Mouse (Mus musculus) spleen, adult 18-20 months (tissue): Measurements from ENCODE around the gene Olfr1029.
"Not testable (repeated sequence)": the region's sequence is repeated elsewhere in the genome, so short reads cannot be mapped to it uniquely, and the experiment has no call there.

Experiments
- DNase-seq, 2 experiments: peaks; one replicate each; pipeline ENCODE4 v3.0.0; 2022; ENCODE audit warnings: mixed read lengths in 2 of 2

Olfr1029 gene

DNA sequence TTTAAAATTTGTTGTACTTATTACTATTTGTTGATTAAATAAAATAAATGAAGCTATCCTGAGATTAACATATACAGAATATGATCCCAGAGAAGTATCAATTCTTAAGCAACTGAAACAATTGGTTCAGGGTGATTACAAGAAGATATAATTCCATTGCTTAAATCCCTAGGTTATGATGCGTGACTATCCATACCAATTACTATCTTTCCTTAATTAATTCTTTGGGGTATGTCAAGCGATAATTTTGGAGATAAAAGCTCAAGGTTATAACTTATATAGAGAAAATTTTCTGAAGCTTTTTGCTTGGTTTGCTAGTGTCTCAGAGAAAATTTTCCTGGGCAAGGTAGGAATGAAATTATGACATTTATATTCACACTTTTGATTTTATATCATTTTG is at the start of gene Olfr1029:
Olfr1029 (plus strand) TSS at position 301 of the 400 bp plus-strand sequence.
- DNase-seq: no peak

DNA sequence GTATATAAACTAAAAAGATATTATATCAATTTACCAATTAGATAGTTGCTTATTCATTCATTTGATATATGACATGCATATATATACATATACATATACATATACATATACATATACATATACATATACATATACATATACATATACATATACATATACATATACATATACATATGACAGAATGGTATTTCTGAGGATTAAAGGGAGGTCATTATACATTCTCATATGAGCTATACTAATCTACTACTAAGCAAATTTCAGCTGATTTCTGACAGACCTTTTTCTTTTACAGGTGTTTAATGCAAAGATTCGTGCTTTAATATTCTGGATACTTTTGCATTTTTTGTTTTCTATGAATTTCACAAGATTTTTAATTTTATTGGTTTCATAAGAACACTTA is 23.6 kb upstream of the Olfr1029 start, which contains the start of gene Olfr1028:
Olfr1028 (plus strand) TSS at position 301 of the 400 bp plus-strand sequence.
- DNase-seq: no peak

DNA sequence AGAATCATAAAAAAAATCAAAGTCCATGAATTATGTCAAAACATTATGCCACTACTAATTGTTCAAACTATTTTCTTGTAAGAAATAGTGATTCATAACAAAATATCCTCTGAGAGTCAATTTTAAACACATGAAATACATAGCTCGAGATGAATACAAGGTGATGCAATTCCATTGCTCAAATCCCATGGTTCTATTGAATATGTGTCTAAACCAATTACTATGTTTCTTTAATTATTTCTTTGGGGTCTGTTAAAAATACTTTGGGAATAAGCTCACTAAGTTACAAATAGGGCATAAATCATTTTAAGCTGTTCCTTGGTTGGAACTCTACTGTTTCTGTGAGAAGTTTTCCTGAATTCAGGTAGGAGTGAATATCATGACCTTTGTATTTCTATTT is 5.3 kb downstream of the Olfr1029 start, which contains the start of gene Olfr1030:
Olfr1030 (plus strand) TSS at position 301 of the 400 bp plus-strand sequence.
- no peak for DNase-seq

DNA sequence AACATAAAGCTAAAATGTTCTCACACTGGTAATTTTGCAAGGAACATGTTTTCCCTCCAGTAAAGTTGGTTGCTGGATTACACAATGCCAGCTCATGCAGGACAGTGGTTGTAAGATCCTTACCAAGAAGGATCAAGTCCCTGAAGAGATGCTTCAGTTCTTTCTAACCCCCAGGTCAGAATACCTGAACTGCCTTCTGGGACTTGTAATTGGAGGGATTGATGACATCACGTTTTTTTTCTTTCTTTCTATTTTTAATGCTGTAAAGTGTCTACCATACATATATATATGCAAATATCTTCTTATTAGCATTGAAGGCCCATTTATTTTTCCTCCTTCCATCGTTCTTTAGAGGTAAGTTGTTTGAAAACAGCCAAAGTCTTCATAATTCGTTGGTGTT is 16.3 kb downstream of the Olfr1029 start, which contains the start of gene Olfr1031:
Olfr1031 (plus strand) TSS at position 301 of the 400 bp plus-strand sequence.
- no peak for DNase-seq

DNA sequence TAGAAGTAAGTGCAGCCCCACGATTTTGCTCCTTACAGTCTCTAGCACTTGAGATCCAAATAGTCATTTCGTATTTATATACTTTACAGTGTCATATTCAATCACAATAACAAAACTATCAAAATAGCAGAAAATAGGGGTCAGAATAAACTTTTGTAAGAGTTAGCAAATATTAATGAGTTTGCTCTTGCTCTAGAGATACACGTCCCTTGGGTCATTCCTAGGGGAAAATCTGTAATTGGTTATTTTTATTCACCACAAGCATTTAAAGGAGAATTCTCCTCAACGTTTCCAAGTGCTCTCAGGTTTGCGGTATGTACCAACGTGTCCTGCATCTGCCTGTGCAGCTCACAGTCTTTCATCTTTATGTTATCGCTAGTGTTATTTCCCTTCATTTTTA is 31.5 kb downstream of the Olfr1029 start, which contains the start of gene Olfr1032:
Olfr1032 (plus strand) TSS at position 301 of the 400 bp plus-strand sequence.
- DNase-seq: no peak

DNA sequence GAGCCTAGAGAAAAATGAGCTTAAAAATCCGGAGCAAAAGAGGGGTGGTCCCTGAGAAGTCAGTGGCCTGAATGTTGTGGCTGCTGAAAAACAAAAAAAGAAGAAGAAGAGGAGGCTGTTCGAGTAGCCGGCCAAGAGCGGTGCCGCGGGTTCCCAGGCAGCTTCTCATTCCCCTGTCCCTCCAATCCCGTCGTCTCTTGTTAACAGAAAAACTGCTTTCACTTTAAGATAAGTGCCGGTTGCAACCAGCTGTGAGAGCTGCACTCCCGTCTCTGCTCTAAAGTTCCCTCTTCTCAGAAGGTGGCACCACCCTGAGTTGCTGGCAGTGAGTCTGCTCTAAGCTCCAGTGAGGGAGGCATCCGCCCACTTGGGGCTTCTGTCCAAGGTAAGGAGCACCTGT is 46.7 kb downstream of the Olfr1029 start, which contains the start of gene Olfr1033:
Olfr1033 (plus strand) TSS at position 228 of the 400 bp plus-strand sequence.
- DNase-seq: not testable (repeated sequence)

DNA sequence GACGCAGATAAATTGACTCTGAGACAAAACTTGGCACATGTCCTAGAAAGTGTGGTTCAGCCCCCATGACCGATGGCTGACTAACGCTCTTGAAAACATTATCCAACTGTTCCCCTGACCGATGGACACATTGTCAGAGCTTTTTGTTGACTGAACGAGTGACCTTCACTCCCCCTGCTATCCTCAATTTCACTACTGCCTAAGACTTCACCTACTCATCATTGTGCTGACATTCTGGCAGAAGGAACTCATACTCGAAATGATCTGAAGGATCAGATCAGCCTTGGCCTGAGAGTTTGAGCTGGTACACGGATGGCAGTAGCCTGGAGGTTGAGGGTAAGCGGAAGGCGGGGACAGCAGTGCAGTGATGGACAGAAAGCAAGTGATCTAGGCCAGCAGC is 47.8 kb downstream of the Olfr1029 start:
- not testable (repeated sequence) for DNase-seq
